Mouse (Mus musculus): ENCODE measurements around the gene Efemp2.

Efemp2 gene

GRCm38 (mm10) chr19:5480016-5480415 is 6.3 kb downstream of the Efemp2 start:
- DNase-seq: peak; percentile 33

- no peak for DNase-seq
These were observed 7.6 kb downstream of the Efemp2 start for GRCm38 (mm10) chr19:5481398-5481797.

GRCm38 (mm10) chr19:5483386-5484359 is 9.9 kb downstream of the Efemp2 start:
- DNase-seq: peak; percentile 48

- peak; percentile 41 for DNase-seq
These were observed 10.7 kb downstream of the Efemp2 start for GRCm38 (mm10) chr19:5484496-5484895.

- no peak for DNase-seq
These were observed 11.6 kb downstream of the Efemp2 start for GRCm38 (mm10) chr19:5485371-5485770.

GRCm38 (mm10) chr19:5485821-5486220 is 12.1 kb downstream of the Efemp2 start:
- DNase-seq: peak; percentile 83

GRCm38 (mm10) chr19:5486286-5486685 is 12.5 kb downstream of the Efemp2 start:
- peak; percentile 79 for DNase-seq

- DNase-seq: peak; percentile 47
These were observed 13.0 kb downstream of the Efemp2 start for GRCm38 (mm10) chr19:5486771-5487170.

GRCm38 (mm10) chr19:5487768-5488550 is 14.2 kb downstream of the Efemp2 start, which contains the start of gene Mus81:
Gene Mus81, minus strand, starts transcription at chr19:5488402.
- DNase-seq: peak; percentile 96

GRCm38 (mm10) chr19:5488878-5489571 is 15.3 kb downstream of the Efemp2 start:
- peak; percentile 94 for DNase-seq

- peak; percentile 30 for DNase-seq
These were observed 16.0 kb downstream of the Efemp2 start for GRCm38 (mm10) chr19:5489721-5490120.

- peak; percentile 92 for DNase-seq
These were observed 16.7 kb downstream of the Efemp2 start, which contains the start of gene Cfl1 for GRCm38 (mm10) chr19:5490313-5490897. Gene Cfl1, plus strand, starts transcription at chr19:5490455.

- peak; percentile 76 for DNase-seq
These were observed 17.3 kb downstream of the Efemp2 start for GRCm38 (mm10) chr19:5490898-5491708.

- no peak for DNase-seq
These were observed 18.9 kb downstream of the Efemp2 start for GRCm38 (mm10) chr19:5492641-5493040.

- DNase-seq: peak; percentile 32
These were observed 19.6 kb downstream of the Efemp2 start for GRCm38 (mm10) chr19:5493301-5493721.

- DNase-seq: no peak
These were observed 20.6 kb downstream of the Efemp2 start for GRCm38 (mm10) chr19:5494314-5494713.

- peak; percentile 25 for DNase-seq
These were observed 21.7 kb downstream of the Efemp2 start for GRCm38 (mm10) chr19:5495353-5496051.

- DNase-seq: no peak
These were observed 22.3 kb downstream of the Efemp2 start for GRCm38 (mm10) chr19:5496052-5496370.

GRCm38 (mm10) chr19:5500330-5500875 is 26.6 kb downstream of the Efemp2 start:
- DNase-seq: no peak

- no peak for DNase-seq
These were observed 29.9 kb downstream of the Efemp2 start, which contains the start of gene 1700020D05Rik for GRCm38 (mm10) chr19:5503687-5504086. Gene 1700020D05Rik, minus strand, starts transcription at chr19:5503787.

Data from cerebellum, adult 8-10 months (tissue).